Mouse (Mus musculus) bone marrow, adult 2 months (tissue): Measurements from ENCODE around the gene Commd3. TPM values are rescaled to one million over a fixed set of nuclear protein-coding genes. Genes with fewer than 3 reads are reported as not detected.

Source experiments
- H3K27ac ChIP-seq: fragments of 200-500 bp; 2 replicates; pipeline ENCODE4 v1.5.1; 2012; ENCODE audit warnings: low read depth, mild to moderate bottlenecking, control low read depth, inconsistent platforms, low read length; ENCODE audit not compliant: control insufficient read depth, poor library complexity, insufficient read depth
- H3K4me1 ChIP-seq: fragments of 200-500 bp; 2 replicates; pipeline ENCODE4 v1.6.1; 2011; ENCODE audit warnings: low read length; ENCODE audit not compliant: control insufficient read depth, insufficient read depth
- H3K4me3 ChIP-seq: fragments of 200-500 bp; replicated peaks from 2 replicates; pipeline ENCODE3; 2011; ENCODE audit warnings: mild to moderate bottlenecking, low read depth, low read length, control low read depth; ENCODE audit not compliant: control insufficient read depth
- CTCF ChIP-seq: fragments of 200-500 bp; IDR thresholded peaks from 2 replicates; pipeline ENCODE4 v1.5.1; 2011; ENCODE audit warnings: low read length, control low read depth; ENCODE audit not compliant: control insufficient read depth, insufficient read depth
- POLR2A ChIP-seq: fragments of 200-500 bp; IDR thresholded peaks from 2 replicates; pipeline ENCODE4 v1.6.1; 2011; ENCODE audit warnings: low read depth, mild to moderate bottlenecking, control low read depth, low read length, borderline replicate concordance; ENCODE audit not compliant: control insufficient read depth
- WGBS: fragments of 180-500 bp; shearing (Covaris S2); methylation state at CpG from one replicate; pipeline ENCODE4 v1.1.7; 2018; 5-methylcytosine and 5-hydroxymethylcytosine counted together
- polyA plus RNA-seq: library from polyadenylated mRNA; stranded (reverse); fragments of >200 nt; gene quantifications from 2 replicates; pipeline ENCODE4 v1.2.4, GENCODE M21; 2011; ENCODE audit warnings: low replicate concordance; ENCODE audit not compliant: missing spikeins, insufficient read depth, insufficient read length

Gene Commd3
- polyA plus RNA-seq, 1 experiment = 87.4 TPM

DNA sequence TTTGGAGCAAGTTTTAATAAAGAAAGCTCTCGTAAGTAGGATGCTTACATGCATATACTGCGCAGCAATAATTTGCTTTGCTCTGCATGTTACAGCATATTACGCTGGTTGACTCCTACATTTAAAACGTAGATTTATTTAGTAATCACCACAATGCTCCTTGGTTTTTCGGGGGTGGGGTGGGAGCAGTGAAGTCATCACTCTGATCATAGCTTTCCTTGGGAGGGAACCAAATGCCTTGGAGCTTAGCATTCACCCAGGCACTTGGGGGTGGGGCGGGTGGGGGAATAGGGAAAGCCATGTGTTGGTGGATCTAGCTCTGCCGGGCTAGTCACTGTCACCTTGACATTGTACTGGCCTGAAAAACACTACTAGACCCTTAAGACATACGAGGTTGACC, 23.0 kb downstream of the Commd3 start:
- Histone ChIP-seq H3K27ac (no peak overlapping the region), H3K4me1 (peaks cover 2% of the 10 kb centered on the region; the same call in 1 of the 2 replicates), H3K4me3 (no peak overlapping the region)
- TF ChIP-seq CTCF (no peak), POLR2A (no peak)
- WGBS = 8% methylated on average over 8 of the region's 8 CpGs

DNA sequence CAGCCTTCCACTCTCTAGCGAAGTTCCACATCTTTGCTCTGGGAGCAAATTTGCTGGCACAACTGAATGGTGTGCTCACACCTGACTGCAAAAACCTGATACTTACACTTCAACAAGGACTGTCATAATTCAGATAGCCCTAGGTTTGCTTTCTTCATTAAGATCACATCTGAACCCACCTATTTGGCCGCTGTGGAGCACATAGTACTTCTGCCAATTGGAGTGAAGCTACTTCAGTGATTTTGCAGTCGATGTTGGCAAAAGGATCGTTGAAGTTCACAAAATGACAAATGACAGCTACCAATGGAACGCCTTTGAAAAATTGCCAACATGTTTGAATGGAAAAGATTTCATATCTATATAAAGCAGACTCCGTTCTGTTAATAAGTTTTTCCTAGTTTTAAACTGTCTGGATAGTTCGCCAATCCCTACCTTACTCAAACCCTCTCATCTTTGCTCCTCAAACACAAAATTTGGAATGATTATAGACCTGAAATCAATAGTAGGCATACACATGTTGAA, 23.5 kb downstream of the Commd3 start:
- WGBS = 13% methylated on average over 7 of the region's 7 CpGs
- H3K4me1 ChIP-seq = peaks cover 2% of the 10 kb centered on the region; the same call in 1 of the 2 replicates
- TF ChIP-seq CTCF (no peak), POLR2A (no peak)
- H3K27ac ChIP-seq = no peak overlapping the region
- H3K4me3 ChIP-seq = no peak overlapping the region

DNA sequence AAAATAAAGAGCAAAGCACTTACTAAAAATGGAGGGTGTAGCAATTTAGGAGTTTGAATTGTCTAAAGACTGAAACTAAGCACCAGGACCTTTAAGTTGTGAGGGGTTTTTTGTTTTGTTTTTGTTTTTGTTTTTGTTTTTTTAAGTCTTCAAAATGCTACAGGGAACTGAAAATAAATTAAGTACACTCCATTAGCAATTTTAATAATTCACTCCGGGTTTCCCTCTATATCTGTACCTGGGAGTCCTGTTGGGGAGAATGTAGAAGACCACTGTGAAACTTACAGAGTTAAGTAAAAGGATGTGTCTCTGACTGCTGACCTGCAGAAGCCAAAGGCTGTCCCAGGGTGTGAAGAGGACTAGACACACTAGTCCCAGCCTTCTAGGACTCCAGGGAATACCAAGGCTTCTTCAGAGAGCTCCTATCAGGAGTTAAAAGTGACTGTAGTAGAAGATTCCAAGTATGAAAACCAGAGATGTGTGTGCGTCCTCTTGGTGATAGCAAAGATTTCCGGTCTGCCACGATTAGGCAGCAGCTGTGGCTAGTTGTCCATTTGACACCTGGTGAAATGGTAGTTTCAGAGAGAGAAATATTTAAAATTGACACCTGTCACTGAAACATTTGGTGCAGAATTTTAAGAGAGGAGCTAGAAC, 25.5 kb downstream of the Commd3 start:
- H3K27ac ChIP-seq = no peak overlapping the region
- WGBS = 10% methylated on average over 4 of the region's 4 CpGs
- peaks cover 2% of the 10 kb centered on the region; the same call in 1 of the 2 replicates for H3K4me1 ChIP-seq
- TF ChIP-seq POLR2A (no peak), CTCF (no peak)
- H3K4me3 ChIP-seq = no peak overlapping the region

DNA sequence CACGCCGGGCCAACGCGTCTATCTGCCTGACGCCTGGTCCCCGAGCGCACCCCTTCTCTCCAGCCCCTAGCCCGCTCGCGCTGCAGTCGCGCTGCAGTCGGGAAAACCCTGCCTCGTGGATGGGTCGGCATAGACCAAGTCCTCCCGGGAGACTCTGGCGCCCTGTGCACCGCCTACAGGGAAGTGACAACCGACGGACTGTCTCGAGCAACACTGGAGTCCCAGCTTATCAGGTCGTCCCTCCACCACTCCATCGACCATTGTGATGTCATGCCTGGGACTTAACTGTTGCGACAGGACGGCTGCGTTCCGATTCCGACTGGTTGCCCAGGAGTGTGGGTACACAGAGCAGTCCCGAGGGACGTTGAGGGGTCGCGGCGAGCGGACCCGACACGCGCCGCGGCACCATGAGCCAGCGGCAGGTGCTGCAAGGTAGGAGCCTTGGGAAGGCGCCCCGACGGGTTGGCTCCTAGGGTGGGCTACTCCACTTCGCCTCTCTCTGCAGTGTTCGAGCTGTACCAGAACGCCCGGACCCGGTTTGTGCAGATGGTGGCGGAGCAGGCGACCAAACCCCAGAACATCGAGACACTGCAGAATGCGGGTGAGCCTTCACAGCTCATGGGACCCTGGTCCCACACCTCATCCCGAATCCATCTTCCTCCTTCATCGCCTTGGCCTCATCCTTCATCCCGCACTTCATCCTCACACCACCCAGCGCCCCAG, 26.6 kb downstream of the Commd3 start:
- 3% methylated on average over 56 of the region's 56 CpGs for WGBS
- TF ChIP-seq CTCF = no peak
- no peak for TF ChIP-seq POLR2A
- Histone ChIP-seq H3K4me3 (no peak overlapping the region), H3K4me1 (peaks cover 2% of the 10 kb centered on the region; the same call in 1 of the 2 replicates), H3K27ac (no peak overlapping the region)

DNA sequence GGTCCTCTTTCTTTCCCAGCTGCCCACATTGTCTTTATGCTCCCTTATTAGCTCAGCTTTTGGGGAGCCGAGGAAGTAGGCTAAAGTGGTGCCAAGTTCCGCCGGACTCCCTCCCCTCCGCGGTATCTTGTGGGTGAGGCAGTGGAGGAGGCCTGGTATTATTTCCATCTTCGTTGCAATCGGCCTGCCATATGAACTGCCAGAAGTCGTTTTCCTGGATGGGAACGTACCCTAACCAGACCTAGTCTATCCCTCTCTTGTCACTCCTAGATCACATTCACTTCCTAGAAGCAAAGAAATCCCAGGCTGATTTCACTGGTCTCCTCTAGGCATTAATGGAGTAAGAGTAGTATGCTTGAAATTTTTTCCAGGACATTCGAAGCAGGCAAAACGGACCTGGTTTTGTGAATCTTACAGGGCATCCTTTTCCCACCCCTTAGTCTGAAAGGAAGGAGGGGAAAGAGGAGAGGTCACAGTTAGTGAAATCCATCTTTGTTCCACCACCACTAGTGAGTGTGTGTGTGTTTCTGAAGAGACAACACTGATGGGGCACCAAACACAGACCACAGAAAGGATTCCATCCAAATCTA, 27.3 kb downstream of the Commd3 start:
- Histone ChIP-seq H3K27ac (no peak overlapping the region), H3K4me3 (no peak overlapping the region), H3K4me1 (peaks cover 2% of the 10 kb centered on the region; the same call in 1 of the 2 replicates)
- TF ChIP-seq POLR2A = no peak
- no peak for TF ChIP-seq CTCF
- 4% methylated on average over 11 of the region's 11 CpGs for WGBS

DNA sequence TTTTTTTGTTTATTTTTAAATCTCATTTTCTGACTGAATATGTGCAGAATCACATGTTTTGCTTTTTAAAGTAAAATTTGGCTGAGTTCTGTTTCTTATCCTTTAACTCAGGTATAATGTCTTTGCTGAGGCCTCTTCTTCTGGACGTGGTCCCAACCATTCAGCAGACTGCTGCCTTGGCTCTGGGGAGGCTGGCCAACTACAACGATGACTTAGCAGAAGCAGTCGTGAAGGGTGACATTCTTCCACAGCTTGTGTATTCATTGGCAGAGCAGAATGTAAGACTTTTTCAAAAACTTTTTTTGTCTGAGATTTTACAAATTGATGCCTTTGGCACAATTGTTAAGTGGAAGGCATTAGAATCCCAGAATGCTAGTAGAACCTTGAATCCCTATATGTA, 38.2 kb downstream of the Commd3 start:
- WGBS = 33% methylated on average over 3 of the region's 3 CpGs
- no peaks in the 10 kb centered on the region for H3K4me1 ChIP-seq
- TF ChIP-seq CTCF (no peak), POLR2A (no peak)
- H3K27ac ChIP-seq = no peak overlapping the region
- H3K4me3 ChIP-seq = no peak overlapping the region

DNA sequence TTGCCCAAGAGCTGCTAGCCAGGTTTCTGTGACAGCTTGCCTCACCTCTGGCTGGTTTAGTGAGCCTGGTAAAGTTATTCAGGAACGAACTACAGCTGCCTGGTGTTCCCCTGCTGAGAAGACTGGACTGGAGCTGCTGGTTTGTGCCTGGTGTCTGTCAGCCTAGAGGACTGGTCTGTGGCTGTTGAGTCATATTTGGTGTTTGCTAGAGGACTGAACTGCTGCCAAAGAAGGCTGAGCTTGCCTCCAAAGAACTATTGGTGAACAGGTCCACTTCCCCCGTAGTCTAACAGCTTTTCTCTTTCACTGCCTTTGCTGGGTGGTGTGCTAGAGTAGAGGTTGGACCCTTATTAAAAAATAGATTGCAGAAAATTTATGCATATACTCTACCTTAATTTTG, 40.9 kb downstream of the Commd3 start:
- TF ChIP-seq CTCF (no peak), POLR2A (no peak)
- Histone ChIP-seq H3K27ac (no peak overlapping the region), H3K4me3 (no peak overlapping the region), H3K4me1 (no peaks in the 10 kb centered on the region)
- 66% methylated on average over 2 of the region's 2 CpGs for WGBS

DNA sequence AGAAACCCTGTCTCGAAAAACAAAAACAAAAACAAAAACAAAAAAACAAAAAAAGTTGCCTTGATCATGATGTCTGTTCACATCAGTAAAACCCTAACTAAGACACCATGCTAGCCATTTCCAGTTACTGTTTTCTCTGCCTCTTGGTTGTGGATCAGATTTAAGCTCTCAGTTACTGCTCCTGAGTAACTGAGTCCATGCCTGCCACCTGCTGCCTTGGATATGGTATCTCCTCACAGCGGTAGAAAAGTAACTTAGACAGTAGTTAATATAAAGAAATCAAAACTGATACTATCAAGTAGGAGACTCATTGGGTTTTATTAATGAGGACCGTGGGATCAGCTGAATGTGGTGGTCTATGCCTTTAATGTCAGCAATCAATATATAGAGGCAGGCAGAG, 42.2 kb downstream of the Commd3 start:
- WGBS = 72% methylated on average over 3 of the region's 3 CpGs
- Histone ChIP-seq H3K27ac (no peak overlapping the region), H3K4me1 (no peaks in the 10 kb centered on the region), H3K4me3 (no peak overlapping the region)
- TF ChIP-seq POLR2A = no peak
- no peak for TF ChIP-seq CTCF
